Mouse (Mus musculus) hindbrain, embryonic 15.5 days (tissue): ENCODE results near the gene Magi3. TPM values are rescaled to one million over a fixed set of nuclear protein-coding genes. Genes with fewer than 3 reads are reported as not detected.

Experiments
- ATAC-seq: fragments of 200-750 bp; cut with Nextera tagmentation; 2 replicates; pipeline ENCODE4 v1.8.0; 2017; ENCODE audit warnings: low read depth, moderate number of reproducible peaks, moderate TSS enrichment; ENCODE audit not compliant: low FRiP score
- H3K27ac ChIP-seq: fragments of 300-500 bp; sonication (generic); replicated peaks from 2 replicates; pipeline ENCODE4 v1.5.1; 2015; ENCODE audit warnings: mild to moderate bottlenecking, inconsistent platforms
- H3K27me3 ChIP-seq: fragments of 300-500 bp; sonication (generic); 2 replicates; pipeline ENCODE4 v1.6.1; 2015; ENCODE audit warnings: control low read depth, inconsistent platforms
- H3K36me3 ChIP-seq: fragments of 300-500 bp; sonication (generic); 2 replicates; pipeline ENCODE4 v1.6.1; 2015; ENCODE audit warnings: control low read depth, inconsistent platforms
- H3K4me1 ChIP-seq: fragments of 300-500 bp; sonication (generic); replicated peaks from 2 replicates; pipeline ENCODE4 v1.6.1; 2015; ENCODE audit warnings: control low read depth, inconsistent platforms
- H3K4me2 ChIP-seq: fragments of 300-500 bp; sonication (generic); 2 replicates; pipeline ENCODE4 v1.6.1; 2015; ENCODE audit warnings: moderate library complexity, mild to moderate bottlenecking, inconsistent platforms
- H3K4me3 ChIP-seq: fragments of 300-500 bp; sonication (generic); 2 replicates; pipeline ENCODE4 v1.5.1; 2015; ENCODE audit warnings: mild to moderate bottlenecking, inconsistent platforms
- H3K9ac ChIP-seq: fragments of 300-500 bp; sonication (generic); 2 replicates; pipeline ENCODE4 v1.6.1; 2015; ENCODE audit warnings: inconsistent platforms
- H3K9me3 ChIP-seq: fragments of 300-500 bp; sonication (generic); 2 replicates; pipeline ENCODE4 v1.6.1; 2016; ENCODE audit warnings: control low read depth, inconsistent platforms
- WGBS: fragments of 180-500 bp; shearing (Covaris S2); methylation state at CpG from one replicate; pipeline ENCODE4 v1.1.7; 2015; 5-methylcytosine and 5-hydroxymethylcytosine counted together
- polyA plus RNA-seq: library from polyadenylated mRNA; unstranded; fragments of >200 nt; fragmentation: Nextera tagmentation; extraction: Ambion mirVana; gene quantifications from 2 replicates; pipeline ENCODE4 v1.2.1, GENCODE M21; 2015

Magi3 gene
- polyA plus RNA-seq, result 5.1 and 5.9 TPM in 2 replicates

DNA sequence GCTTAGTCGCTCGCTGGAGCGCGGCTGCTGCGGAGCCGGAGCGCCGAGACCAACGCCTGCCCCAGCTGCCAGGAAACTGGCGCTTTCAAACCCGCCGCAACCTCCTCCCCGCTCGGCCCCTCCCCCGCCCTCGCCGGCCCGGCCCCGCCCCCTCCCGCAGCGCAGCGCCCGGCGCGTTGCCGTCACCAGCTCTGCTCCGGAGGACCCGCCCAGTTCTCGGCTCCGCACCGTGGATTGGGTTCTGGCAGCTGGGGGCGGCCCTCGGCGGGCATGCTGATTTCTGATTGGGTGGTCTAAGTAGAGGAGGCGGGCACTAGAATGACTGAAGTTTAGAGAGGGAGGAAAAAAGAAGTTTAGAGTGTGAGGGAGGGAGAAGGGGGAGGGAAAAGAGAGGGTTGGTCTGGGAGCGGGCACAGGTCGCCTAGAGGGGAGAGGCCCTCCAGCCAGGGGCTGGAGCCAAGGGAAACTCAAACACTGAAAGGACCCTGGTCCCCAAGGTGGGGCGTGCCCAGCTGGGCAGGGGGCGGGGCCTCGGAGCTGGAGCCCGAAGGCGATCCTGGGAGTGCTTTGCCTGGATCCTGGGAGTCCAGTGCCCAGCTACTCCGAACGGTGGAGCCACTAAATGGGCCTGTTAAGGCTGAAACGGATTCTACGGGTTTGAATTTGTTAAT is at the start of gene Magi3:
Magi3 (minus strand) TSS at position 80 of the 671 bp plus-strand sequence.
- WGBS, result under 1% methylated on average over 45 of the region's 46 CpGs
- H3K9ac ChIP-seq, result peak within 1 kb of the TSS; percentile 83
- peak within 1 kb of the TSS; percentile 73 for H3K4me3 ChIP-seq
- H3K4me1 ChIP-seq, result peaks cover 20% of the 10 kb centered on the region
- H3K36me3 ChIP-seq, result no peaks in the 10 kb centered on the region
- no peaks in the 10 kb centered on the region for H3K27me3 ChIP-seq
- no peaks in the 10 kb centered on the region for H3K9me3 ChIP-seq
- peak within 1 kb of the TSS; percentile 95 for H3K27ac ChIP-seq
- peak within 1 kb of the TSS; percentile 66 for H3K4me2 ChIP-seq
- peak; percentile 100 for ATAC-seq

DNA sequence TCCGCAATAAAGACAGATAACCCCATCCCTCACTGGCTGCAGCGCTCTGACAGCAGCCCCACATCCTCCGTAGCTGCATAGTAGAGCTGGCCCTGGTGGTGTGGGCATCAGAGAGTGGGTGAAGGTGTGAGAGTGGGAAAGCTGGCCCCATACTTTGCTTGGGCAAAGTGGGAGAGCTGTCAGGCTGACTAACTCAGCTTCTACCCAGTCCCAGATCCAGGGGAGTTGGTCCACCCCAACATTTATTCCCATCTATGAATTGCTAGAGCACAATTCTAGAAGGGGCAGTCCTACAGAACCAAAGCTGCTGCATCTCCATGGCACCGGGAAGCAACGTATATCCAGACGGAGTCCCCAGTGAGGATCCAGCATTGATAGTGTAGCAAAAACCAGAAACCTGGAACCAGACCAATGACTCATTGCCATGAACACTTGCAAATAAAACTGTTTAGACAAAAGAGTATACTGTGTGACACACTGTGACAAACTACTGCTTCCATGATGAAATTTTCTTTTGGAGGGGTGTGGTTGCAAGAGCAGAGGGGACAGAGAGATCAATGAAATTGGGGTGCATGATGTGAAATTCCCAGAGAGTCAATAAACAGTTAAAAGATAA is 44.5 kb upstream of the Magi3 start:
- 87% methylated on average over 6 of the region's 6 CpGs for WGBS

DNA sequence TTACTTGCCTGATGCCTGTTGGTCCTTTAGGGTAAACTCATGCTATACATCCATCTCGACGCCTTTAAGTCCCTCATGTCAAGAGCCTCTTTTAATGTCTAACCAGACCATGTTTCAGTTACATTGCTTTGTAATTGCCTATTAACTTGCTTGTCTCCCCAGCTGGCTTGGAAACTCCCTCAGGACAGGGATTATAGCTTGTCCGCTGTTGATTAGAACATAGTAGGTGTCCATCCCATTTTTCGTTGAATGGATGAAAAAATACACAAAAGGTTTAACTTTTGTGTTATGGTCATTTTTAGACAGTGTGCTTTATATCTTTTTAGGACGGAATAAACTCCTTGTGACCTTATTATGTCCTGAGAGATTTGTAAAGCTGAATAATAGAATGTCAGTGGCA is 40.0 kb upstream of the Magi3 start:
- no peak overlapping the region for H3K27ac ChIP-seq
- no peak for ATAC-seq
- H3K4me1 ChIP-seq, result no peaks in the 10 kb centered on the region
- no peak overlapping the region for H3K9ac ChIP-seq
- no peak overlapping the region for H3K4me3 ChIP-seq
- no peaks in the 10 kb centered on the region for H3K27me3 ChIP-seq
- H3K9me3 ChIP-seq, result no peaks in the 10 kb centered on the region
- 44% methylated on average over 5 of the region's 5 CpGs for WGBS
- H3K36me3 ChIP-seq, result no peaks in the 10 kb centered on the region
- H3K4me2 ChIP-seq, result no peak overlapping the region

More for the DNA sequence above, 44.5 kb upstream of the Magi3 start:
- no peaks in the 10 kb centered on the region for H3K9me3 ChIP-seq
- H3K27me3 ChIP-seq, result no peaks in the 10 kb centered on the region
- no peak overlapping the region for H3K27ac ChIP-seq
- H3K9ac ChIP-seq, result no peak overlapping the region
- H3K4me2 ChIP-seq, result no peak overlapping the region
- no peak overlapping the region for H3K4me3 ChIP-seq
- no peak for ATAC-seq
- no peaks in the 10 kb centered on the region for H3K4me1 ChIP-seq
- H3K36me3 ChIP-seq, result no peaks in the 10 kb centered on the region

DNA sequence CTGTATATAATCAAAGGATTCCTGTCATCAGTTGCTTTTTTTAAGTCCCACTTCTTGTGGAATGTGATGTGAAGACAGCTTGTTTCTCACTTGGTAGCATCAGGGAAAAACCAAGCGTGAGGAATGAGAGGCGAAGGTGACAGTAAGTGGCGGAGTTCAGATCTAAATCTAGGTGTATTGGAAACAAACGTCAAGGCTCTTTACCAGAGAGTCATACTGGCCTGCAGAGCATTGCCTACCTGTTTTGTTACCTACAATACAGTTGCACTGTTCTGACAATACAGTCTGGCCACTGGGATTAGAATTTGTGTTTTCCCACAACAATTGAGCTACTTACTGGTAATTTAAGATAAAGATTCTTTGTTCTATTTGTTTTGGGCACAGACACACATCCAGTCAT is 39.0 kb upstream of the Magi3 start:
- H3K36me3 ChIP-seq, result no peaks in the 10 kb centered on the region
- no peak for ATAC-seq
- no peaks in the 10 kb centered on the region for H3K27me3 ChIP-seq
- H3K9ac ChIP-seq, result no peak overlapping the region
- no peaks in the 10 kb centered on the region for H3K9me3 ChIP-seq
- H3K4me1 ChIP-seq, result no peaks in the 10 kb centered on the region
- no peak overlapping the region for H3K27ac ChIP-seq
- H3K4me2 ChIP-seq, result no peak overlapping the region
- WGBS, result 91% methylated on average over 4 of the region's 4 CpGs
- H3K4me3 ChIP-seq, result no peak overlapping the region

DNA sequence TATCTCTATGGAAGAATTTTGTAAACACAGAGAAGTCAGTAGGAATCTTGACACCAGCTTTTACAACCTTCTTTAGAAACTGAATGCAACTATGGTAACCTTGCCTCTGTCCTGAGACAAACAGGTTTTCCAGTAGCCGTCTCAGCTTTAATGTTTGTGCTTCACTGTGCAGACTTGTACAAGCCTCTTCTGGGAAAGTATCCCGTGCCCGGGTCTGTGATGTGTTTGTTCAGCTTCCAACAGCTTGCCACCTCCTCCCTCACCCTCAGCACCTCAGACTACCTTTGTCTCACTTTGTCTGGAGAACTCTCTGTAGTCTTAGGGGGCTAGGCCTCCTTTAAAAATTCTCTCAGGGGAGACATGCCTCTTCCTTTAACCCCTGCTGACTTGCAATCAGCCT is 36.9 kb upstream of the Magi3 start:
- no peak for ATAC-seq
- Histone ChIP-seq H3K9ac (no peak overlapping the region), H3K27ac (no peak overlapping the region), H3K36me3 (no peaks in the 10 kb centered on the region), H3K4me3 (no peak overlapping the region), H3K4me2 (no peak overlapping the region), H3K9me3 (no peaks in the 10 kb centered on the region), H3K27me3 (no peaks in the 10 kb centered on the region), H3K4me1 (no peaks in the 10 kb centered on the region)
- 85% methylated on average over 3 of the region's 3 CpGs for WGBS

DNA sequence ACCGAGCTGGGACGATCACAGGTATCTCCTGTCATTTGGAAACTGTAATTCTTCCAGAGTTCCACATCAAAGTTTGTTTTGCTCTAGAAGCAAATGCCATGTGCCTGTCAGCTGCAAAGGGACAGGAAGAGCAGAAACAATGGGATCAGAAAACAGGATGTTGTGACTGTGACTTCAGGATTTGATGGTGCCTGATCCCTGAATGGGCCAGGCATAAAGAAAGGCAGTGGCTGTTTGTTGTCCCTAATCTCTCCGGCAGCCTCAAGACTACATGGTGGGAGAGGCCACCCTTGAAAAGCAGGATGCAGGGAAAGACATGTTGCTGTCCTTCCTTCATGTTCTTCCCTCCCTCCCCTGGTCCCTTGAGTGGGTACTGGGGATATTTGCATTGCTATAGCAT is 33.6 kb upstream of the Magi3 start:
- no peaks in the 10 kb centered on the region for H3K36me3 ChIP-seq
- no peak overlapping the region for H3K27ac ChIP-seq
- no peak for ATAC-seq
- no peak overlapping the region for H3K4me2 ChIP-seq
- H3K27me3 ChIP-seq, result no peaks in the 10 kb centered on the region
- H3K4me3 ChIP-seq, result no peak overlapping the region
- H3K9me3 ChIP-seq, result no peaks in the 10 kb centered on the region
- no peak overlapping the region for H3K9ac ChIP-seq
- WGBS, result 59% methylated on average over 3 of the region's 3 CpGs
- no peaks in the 10 kb centered on the region for H3K4me1 ChIP-seq

DNA sequence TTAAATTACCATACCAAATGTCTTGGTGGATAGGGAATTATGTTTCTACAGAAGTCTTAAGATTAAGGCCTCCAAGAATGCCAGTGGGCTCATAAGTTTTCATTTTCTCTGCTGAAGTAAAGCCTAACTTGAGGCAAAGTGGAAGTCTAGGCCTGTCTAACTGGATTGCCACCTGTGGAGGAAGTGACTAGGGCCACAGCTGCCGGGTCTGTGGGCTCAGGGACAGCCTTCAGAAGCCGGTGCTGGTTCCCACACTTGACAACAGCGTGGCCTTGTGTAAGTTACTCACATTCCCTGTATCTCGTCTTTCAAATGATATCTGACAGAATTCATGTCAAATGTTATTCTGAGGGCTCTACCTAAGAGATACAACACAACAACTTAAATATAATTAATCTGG is 27.7 kb upstream of the Magi3 start:
- Histone ChIP-seq H3K27ac (no peak overlapping the region), H3K9me3 (no peaks in the 10 kb centered on the region), H3K4me2 (no peak overlapping the region), H3K9ac (no peak overlapping the region), H3K4me1 (no peaks in the 10 kb centered on the region), H3K4me3 (no peak overlapping the region), H3K36me3 (no peaks in the 10 kb centered on the region), H3K27me3 (no peaks in the 10 kb centered on the region)
- ATAC-seq, result no peak
- 86% methylated on average over 4 of the region's 4 CpGs for WGBS

DNA sequence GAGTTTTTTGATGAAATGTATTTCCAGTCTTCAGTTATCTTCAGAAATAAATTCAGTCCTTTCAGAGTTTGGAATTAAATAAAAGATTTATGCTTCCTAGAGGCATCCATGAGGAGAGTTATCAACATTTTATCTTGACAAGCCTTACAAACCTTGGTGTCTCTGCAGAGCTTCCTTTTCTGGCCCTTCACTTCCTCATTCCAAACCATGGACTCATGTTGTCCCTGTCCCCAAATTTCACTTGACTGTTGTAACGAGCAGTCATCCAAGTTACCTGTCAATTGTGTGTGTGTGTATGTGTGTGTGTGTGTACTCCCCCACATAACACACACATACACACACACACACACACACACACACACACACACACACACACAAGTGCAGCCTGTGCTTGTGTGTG is 26.9 kb upstream of the Magi3 start:
- Histone ChIP-seq H3K4me2 (no peak overlapping the region), H3K4me3 (no peak overlapping the region), H3K36me3 (no peaks in the 10 kb centered on the region), H3K4me1 (no peaks in the 10 kb centered on the region), H3K9me3 (no peaks in the 10 kb centered on the region), H3K9ac (no peak overlapping the region), H3K27ac (no peak overlapping the region), H3K27me3 (no peaks in the 10 kb centered on the region)
- ATAC-seq, result no peak
- 87% methylated on average over 1 of the region's 1 CpGs for WGBS

DNA sequence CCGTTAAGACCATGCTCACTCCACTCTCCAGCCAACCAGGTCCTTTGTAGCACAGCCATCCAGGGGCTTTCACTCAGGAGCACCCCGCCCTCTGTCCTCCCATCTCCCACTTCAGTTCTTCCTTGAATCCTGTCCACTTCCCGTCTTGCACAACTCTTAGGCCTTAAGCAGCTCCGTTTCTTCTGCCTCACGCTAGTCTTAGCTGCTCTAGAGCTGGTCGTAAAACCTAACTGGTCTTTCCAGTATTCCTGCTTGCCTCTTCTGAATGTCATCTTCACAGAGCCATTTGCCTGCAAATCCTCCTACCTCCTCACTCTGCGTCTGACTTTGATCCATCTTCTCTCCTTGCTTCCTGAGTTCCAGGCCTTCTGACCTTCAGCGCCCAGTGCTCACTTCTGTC is 24.2 kb upstream of the Magi3 start:
- Histone ChIP-seq H3K27ac (no peak overlapping the region), H3K9me3 (no peaks in the 10 kb centered on the region), H3K36me3 (no peaks in the 10 kb centered on the region), H3K4me3 (no peak overlapping the region), H3K9ac (no peak overlapping the region), H3K4me1 (no peaks in the 10 kb centered on the region), H3K4me2 (no peak overlapping the region), H3K27me3 (no peaks in the 10 kb centered on the region)
- WGBS, result 96% methylated on average over 8 of the region's 8 CpGs
- ATAC-seq, result no peak

DNA sequence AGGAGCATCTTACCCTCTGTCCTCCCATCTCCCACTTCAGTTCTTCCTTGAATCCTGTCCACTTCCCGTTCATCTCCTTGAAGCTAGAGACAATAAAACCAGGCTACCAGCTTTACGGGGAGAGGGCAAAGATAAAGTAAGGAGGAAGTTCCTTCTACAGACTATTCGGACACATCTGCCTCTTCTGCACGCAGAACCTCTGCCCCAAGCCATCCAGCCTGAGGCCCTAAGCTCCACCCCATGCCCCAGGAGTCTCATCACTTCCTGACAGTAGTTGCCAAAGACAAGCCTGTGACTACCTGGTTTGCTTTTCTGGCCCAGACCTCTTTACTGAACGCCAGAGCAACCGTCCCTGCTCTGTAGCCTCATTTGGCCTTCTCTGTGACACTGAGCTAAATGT is 23.8 kb upstream of the Magi3 start:
- 91% methylated on average over 6 of the region's 6 CpGs for WGBS
- Histone ChIP-seq H3K4me3 (no peak overlapping the region), H3K36me3 (no peaks in the 10 kb centered on the region), H3K4me2 (no peak overlapping the region), H3K27me3 (no peaks in the 10 kb centered on the region), H3K9me3 (no peaks in the 10 kb centered on the region), H3K4me1 (no peaks in the 10 kb centered on the region), H3K27ac (no peak overlapping the region), H3K9ac (no peak overlapping the region)
- ATAC-seq, result no peak

DNA sequence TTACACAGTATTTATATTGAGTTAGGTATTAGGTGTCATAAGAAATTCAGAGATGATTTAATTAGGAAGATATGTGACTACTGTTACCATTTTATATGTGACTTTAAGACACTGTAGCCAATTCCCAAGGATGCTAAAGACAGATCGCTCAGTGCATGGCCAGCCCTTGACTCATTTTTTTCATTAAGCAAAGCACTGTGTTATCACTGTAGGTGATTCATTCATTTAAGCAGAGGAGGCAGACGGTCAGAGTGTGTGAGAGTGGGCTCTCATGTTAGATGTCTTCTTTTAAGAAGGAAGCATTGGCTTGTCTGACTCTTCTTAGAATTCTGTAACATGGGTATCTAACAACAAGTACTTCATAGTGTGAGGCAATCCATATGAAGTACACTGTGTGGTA is 19.6 kb upstream of the Magi3 start:
- Histone ChIP-seq H3K27ac (no peak overlapping the region), H3K4me1 (peaks cover 3% of the 10 kb centered on the region; the same call in 1 of the 2 replicates), H3K36me3 (no peaks in the 10 kb centered on the region), H3K9me3 (no peaks in the 10 kb centered on the region), H3K9ac (no peak overlapping the region), H3K4me2 (no peak overlapping the region), H3K4me3 (no peak overlapping the region), H3K27me3 (no peaks in the 10 kb centered on the region)
- 88% methylated on average over 2 of the region's 2 CpGs for WGBS
- ATAC-seq, result no peak

DNA sequence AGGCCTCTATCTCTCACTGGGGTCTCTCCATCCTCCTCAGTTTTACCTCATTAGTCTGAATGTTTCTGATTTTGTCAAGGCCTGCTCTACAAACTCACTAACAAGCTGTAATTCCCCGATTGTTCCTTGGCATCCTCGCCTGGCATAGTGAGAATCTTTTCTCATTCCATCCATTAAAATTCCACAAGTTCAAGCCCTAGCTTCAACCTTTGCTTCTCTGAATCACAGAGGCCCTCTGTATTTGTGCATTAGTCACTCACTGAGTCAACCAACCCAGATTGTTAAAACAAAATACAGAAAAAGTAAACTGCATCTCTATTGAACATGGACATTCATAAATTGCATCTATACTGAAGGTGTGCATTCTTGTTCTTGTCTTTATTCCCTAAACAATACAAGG is 19.2 kb upstream of the Magi3 start:
- 77% methylated on average over 2 of the region's 2 CpGs for WGBS
- no peak overlapping the region for H3K27ac ChIP-seq
- ATAC-seq, result no peak
- H3K27me3 ChIP-seq, result no peaks in the 10 kb centered on the region
- no peak overlapping the region for H3K4me3 ChIP-seq
- no peak overlapping the region for H3K4me2 ChIP-seq
- H3K36me3 ChIP-seq, result no peaks in the 10 kb centered on the region
- peaks cover 3% of the 10 kb centered on the region; the same call in 1 of the 2 replicates for H3K4me1 ChIP-seq
- no peaks in the 10 kb centered on the region for H3K9me3 ChIP-seq
- H3K9ac ChIP-seq, result no peak overlapping the region
